Mouse (Mus musculus): ENCODE data around the gene Rapgef4. TPM values are rescaled to one million over a fixed set of nuclear protein-coding genes. Genes with fewer than 3 reads are reported as not detected.

Gene Rapgef4
- polyA plus RNA-seq, 1 experiment from 2014 or later, result 3.6 TPM

GRCm38 (mm10) chr2:72294994-72295393, 314.0 kb downstream of the Rapgef4 start:
- no peak overlapping the region for H3K4me3 ChIP-seq (ENCODE audit: low read depth, low read length)
- DNase-seq (ENCODE audit: low spot score), result no peak
- H3K27ac ChIP-seq (ENCODE audit: low read depth), result no peak overlapping the region
- H3K36me3 ChIP-seq (ENCODE audit: control insufficient read depth, insufficient read depth, low read length), result peaks cover 6% of the 10 kb centered on the region; the same call in 1 of the 2 replicates
- H3K4me2 ChIP-seq (ENCODE audit: low read length), result no peak overlapping the region
- 86% methylated on average over 6 of the region's 6 CpGs for WGBS
- peaks cover 10% of the 10 kb centered on the region for H3K4me1 ChIP-seq (replicated peaks; ENCODE audit: control insufficient read depth, insufficient read depth, low read length)
- ATAC-seq (replicated peaks; ENCODE audit: low FRiP score, low TSS enrichment, low read depth), result no peak
- H3K9ac ChIP-seq (ENCODE audit: low read length), result no peak overlapping the region
- no peaks in the 10 kb centered on the region for H3K9me3 ChIP-seq (ENCODE audit: control insufficient read depth, low read length)
- no peaks in the 10 kb centered on the region for H3K27me3 ChIP-seq (replicated peaks; ENCODE audit: control insufficient read depth, insufficient read depth, low read length)

- Histone ChIP-seq H3K9ac (ENCODE audit: low read length) (no peak overlapping the region), H3K36me3 (ENCODE audit: control insufficient read depth, insufficient read depth, low read length) (peaks cover 12% of the 10 kb centered on the region; the same call in 1 of the 2 replicates), H3K4me3 (ENCODE audit: low read depth, low read length) (no peak overlapping the region), H3K4me1 (replicated peaks; ENCODE audit: control insufficient read depth, insufficient read depth, low read length) (peaks cover 10% of the 10 kb centered on the region), H3K4me2 (ENCODE audit: low read length) (peak overlapping the region; percentile 25), H3K27me3 (replicated peaks; ENCODE audit: control insufficient read depth, insufficient read depth, low read length) (no peaks in the 10 kb centered on the region), H3K9me3 (ENCODE audit: control insufficient read depth, low read length) (no peaks in the 10 kb centered on the region), H3K27ac (ENCODE audit: low read depth) (peak overlapping the region; percentile 22; the same call in 1 of the 2 replicates)
- ATAC-seq (replicated peaks; ENCODE audit: low FRiP score, low TSS enrichment, low read depth) (no peak), DNase-seq (ENCODE audit: low spot score) (no peak)
- WGBS, result 77% methylated on average over 10 of the region's 10 CpGs
Measured at GRCm38 (mm10) chr2:72296984-72297715, 316.1 kb downstream of the Rapgef4 start.

GRCm38 (mm10) chr2:72297716-72298082, 316.7 kb downstream of the Rapgef4 start:
- H3K9me3 ChIP-seq (ENCODE audit: control insufficient read depth, low read length), result no peaks in the 10 kb centered on the region
- H3K4me2 ChIP-seq (ENCODE audit: low read length), result peak overlapping the region; percentile 25
- H3K27ac ChIP-seq (ENCODE audit: low read depth), result peak overlapping the region; percentile 22; the same call in 1 of the 2 replicates
- no peak overlapping the region for H3K4me3 ChIP-seq (ENCODE audit: low read depth, low read length)
- H3K4me1 ChIP-seq (replicated peaks; ENCODE audit: control insufficient read depth, insufficient read depth, low read length), result peaks cover 10% of the 10 kb centered on the region
- peaks cover 12% of the 10 kb centered on the region; the same call in 1 of the 2 replicates for H3K36me3 ChIP-seq (ENCODE audit: control insufficient read depth, insufficient read depth, low read length)
- DNase-seq (ENCODE audit: low spot score) (peak; percentile 55), ATAC-seq (replicated peaks; ENCODE audit: low FRiP score, low TSS enrichment, low read depth) (no peak)
- WGBS, result 49% methylated on average over 10 of the region's 10 CpGs
- no peaks in the 10 kb centered on the region for H3K27me3 ChIP-seq (replicated peaks; ENCODE audit: control insufficient read depth, insufficient read depth, low read length)
- 0 out of 2 replicates have a peak overlapping the region, but pooled peaks have one; percentile 13 for H3K9ac ChIP-seq (ENCODE audit: low read length)

- H3K4me1 ChIP-seq (replicated peaks; ENCODE audit: control insufficient read depth, insufficient read depth, low read length), result peaks cover 10% of the 10 kb centered on the region
- ATAC-seq (replicated peaks; ENCODE audit: low FRiP score, low TSS enrichment, low read depth) (no peak), DNase-seq (ENCODE audit: low spot score) (no peak)
- no peak overlapping the region; the same call in 1 of the 2 replicates for H3K27ac ChIP-seq (ENCODE audit: low read depth)
- no peaks in the 10 kb centered on the region for H3K9me3 ChIP-seq (ENCODE audit: control insufficient read depth, low read length)
- H3K4me3 ChIP-seq (ENCODE audit: low read depth, low read length), result no peak overlapping the region
- H3K9ac ChIP-seq (ENCODE audit: low read length), result no peak overlapping the region
- H3K36me3 ChIP-seq (ENCODE audit: control insufficient read depth, insufficient read depth, low read length), result peaks cover 12% of the 10 kb centered on the region; the same call in 1 of the 2 replicates
- no peaks in the 10 kb centered on the region for H3K27me3 ChIP-seq (replicated peaks; ENCODE audit: control insufficient read depth, insufficient read depth, low read length)
- WGBS, result 65% methylated on average over 4 of the region's 4 CpGs
- no peak overlapping the region for H3K4me2 ChIP-seq (ENCODE audit: low read length)
Measured at GRCm38 (mm10) chr2:72298406-72298805, 317.4 kb downstream of the Rapgef4 start.

- Histone ChIP-seq H3K36me3 (ENCODE audit: control insufficient read depth, insufficient read depth, low read length) (peaks cover 20% of the 10 kb centered on the region), H3K4me3 (ENCODE audit: low read depth, low read length) (no peak overlapping the region), H3K9ac (ENCODE audit: low read length) (no peak overlapping the region), H3K4me1 (replicated peaks; ENCODE audit: control insufficient read depth, insufficient read depth, low read length) (peaks cover 10% of the 10 kb centered on the region), H3K9me3 (ENCODE audit: control insufficient read depth, low read length) (no peaks in the 10 kb centered on the region), H3K4me2 (ENCODE audit: low read length) (no peak overlapping the region), H3K27me3 (replicated peaks; ENCODE audit: control insufficient read depth, insufficient read depth, low read length) (no peaks in the 10 kb centered on the region), H3K27ac (ENCODE audit: low read depth) (no peak overlapping the region)
- DNase-seq (ENCODE audit: low spot score) (no peak), ATAC-seq (replicated peaks; ENCODE audit: low FRiP score, low TSS enrichment, low read depth) (no peak)
- WGBS, result 69% methylated on average over 9 of the region's 9 CpGs
Measured at GRCm38 (mm10) chr2:72301194-72301916, 320.3 kb downstream of the Rapgef4 start.

GRCm38 (mm10) chr2:72305738-72306137, 324.7 kb downstream of the Rapgef4 start:
- Histone ChIP-seq H3K27ac (ENCODE audit: low read depth) (no peak overlapping the region), H3K4me3 (ENCODE audit: low read depth, low read length) (no peak overlapping the region), H3K4me2 (ENCODE audit: low read length) (no peak overlapping the region), H3K9ac (ENCODE audit: low read length) (no peak overlapping the region), H3K4me1 (replicated peaks; ENCODE audit: control insufficient read depth, insufficient read depth, low read length) (no peaks in the 10 kb centered on the region), H3K27me3 (replicated peaks; ENCODE audit: control insufficient read depth, insufficient read depth, low read length) (no peaks in the 10 kb centered on the region), H3K36me3 (ENCODE audit: control insufficient read depth, insufficient read depth, low read length) (peaks cover 9% of the 10 kb centered on the region; the same call in 1 of the 2 replicates), H3K9me3 (ENCODE audit: control insufficient read depth, low read length) (no peaks in the 10 kb centered on the region)
- ATAC-seq (replicated peaks; ENCODE audit: low FRiP score, low TSS enrichment, low read depth), result no peak
- 83% methylated on average over 7 of the region's 7 CpGs for WGBS
- DNase-seq (ENCODE audit: low spot score), result no peak

Other genes starting within 250 kb of the Rapgef4 start
- gene Itga6, start 235.6 kb upstream of the Rapgef4 start, polyA plus RNA-seq (2014; fragmentation: Nextera tagmentation; extraction: Ambion mirVana), result 56.2 and 62.1 TPM in 2 replicates
- gene Pdk1, start 108.0 kb upstream of the Rapgef4 start, polyA plus RNA-seq (2014; fragmentation: Nextera tagmentation; extraction: Ambion mirVana), result 88.2 and 89.1 TPM in 2 replicates